Mouse (Mus musculus): ENCODE measurements at regions not wholly inside any gene's neighbourhood (a gene's known extent, or its start where the extent isn't known, plus 50 kb on each side); places are given as distances from the start of the nearest gene placed in this dataset.

- peak; percentile 87 for ATAC-seq (replicated peaks; ENCODE audit: low read depth, poor library complexity, severe bottlenecking)
Observed at GRCm38 (mm10) chr11:117413133-117413532, 71.0 kb upstream of the Gm11733 start.

- ATAC-seq (replicated peaks; ENCODE audit: low read depth, poor library complexity, severe bottlenecking), result no peak
Observed at GRCm38 (mm10) chr11:117413942-117414705, 70.0 kb upstream of the Gm11733 start.

DNA sequence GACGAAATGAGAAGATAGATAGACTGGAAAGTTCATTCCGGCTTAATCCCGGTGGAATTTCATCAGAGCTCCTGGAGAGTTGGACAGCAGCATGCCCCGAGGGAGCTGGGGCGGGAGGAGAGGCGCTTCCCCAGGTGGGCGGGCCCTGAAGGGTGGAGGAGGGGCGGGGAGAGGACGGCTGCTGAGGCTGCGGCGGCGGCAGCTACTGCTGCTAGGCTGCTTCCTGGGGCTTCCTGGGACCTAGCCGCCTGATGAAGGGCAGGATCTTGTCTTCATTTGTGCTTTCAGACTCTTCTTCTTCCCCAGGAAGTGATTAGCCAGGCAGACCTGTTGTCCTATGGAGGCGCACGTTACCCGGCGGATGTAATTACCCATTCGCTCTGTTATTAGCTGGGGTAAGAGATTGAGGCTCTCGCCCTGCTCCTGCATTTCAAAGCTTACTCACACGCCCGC is 69.3 kb upstream of the Gm11733 start:
- no peak for ATAC-seq (replicated peaks; ENCODE audit: low read depth, poor library complexity, severe bottlenecking)

GRCm38 (mm10) chr11:117415466-117415865 is 68.7 kb upstream of the Gm11733 start:
- no peak for ATAC-seq (replicated peaks; ENCODE audit: low read depth, poor library complexity, severe bottlenecking)

DNA sequence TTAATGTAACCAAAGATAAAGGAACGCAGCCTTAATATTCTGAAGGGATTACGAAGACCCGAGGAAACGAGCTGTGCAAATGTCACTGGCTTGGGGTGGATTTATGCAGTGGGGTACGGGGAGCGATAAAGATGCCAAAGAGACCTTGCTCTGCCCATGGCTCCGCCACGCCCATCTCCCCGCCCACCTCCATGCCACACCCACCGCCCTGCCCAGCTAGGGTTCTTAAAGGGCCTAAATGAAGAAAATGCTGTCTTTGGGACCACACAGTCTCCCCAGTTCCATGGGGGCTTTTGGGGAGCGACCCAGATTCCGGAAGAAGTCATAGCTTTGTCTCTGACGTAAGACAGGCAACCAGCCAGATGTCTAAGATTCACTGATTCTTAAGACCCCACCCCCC is 68.2 kb upstream of the Gm11733 start:
- ATAC-seq (replicated peaks; ENCODE audit: low read depth, poor library complexity, severe bottlenecking), result peak; percentile 50; the same call in 1 of the 2 replicates

- ATAC-seq (replicated peaks; ENCODE audit: low read depth, poor library complexity, severe bottlenecking), result no peak
Observed at GRCm38 (mm10) chr11:117416984-117417670, 67.0 kb upstream of the Gm11733 start.

- no peak for ATAC-seq (replicated peaks; ENCODE audit: low read depth, poor library complexity, severe bottlenecking)
Observed at GRCm38 (mm10) chr11:117417959-117418574, 66.1 kb upstream of the Gm11733 start.

- ATAC-seq (replicated peaks; ENCODE audit: low read depth, poor library complexity, severe bottlenecking), result no peak
Observed at GRCm38 (mm10) chr11:117418939-117419338, 65.2 kb upstream of the Gm11733 start.

DNA sequence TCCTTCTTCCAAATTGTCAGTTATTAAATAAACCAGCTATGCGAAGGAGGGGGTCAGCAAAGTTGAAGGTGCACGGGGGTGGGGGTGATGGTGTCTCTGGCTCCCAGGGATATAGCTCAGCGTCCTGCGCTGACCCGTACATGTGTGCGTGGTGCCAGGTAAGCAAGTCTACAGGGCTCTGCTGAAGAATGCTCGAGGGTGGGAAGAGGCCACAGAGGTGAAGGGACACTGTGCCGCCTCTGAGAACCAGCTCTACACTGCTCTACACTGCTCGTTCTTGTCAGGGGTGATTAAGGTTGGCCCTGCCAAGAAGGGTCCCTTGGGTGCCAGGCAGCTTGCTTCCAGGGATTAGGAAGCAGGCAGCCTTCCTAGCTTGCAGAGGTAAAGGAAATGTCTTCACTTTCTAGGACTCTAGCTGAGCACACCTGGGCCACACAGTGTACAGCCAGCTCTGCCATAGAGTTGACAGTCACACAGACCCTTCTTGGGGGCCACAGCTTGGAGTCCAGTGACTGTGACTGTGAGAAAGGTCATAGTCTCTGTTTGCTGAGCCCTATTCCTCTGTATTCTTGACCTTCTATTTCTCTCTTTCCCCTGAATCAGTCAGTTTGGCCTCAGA is 64.7 kb upstream of the Gm11733 start:
- ATAC-seq (replicated peaks; ENCODE audit: low read depth, poor library complexity, severe bottlenecking), result no peak

DNA sequence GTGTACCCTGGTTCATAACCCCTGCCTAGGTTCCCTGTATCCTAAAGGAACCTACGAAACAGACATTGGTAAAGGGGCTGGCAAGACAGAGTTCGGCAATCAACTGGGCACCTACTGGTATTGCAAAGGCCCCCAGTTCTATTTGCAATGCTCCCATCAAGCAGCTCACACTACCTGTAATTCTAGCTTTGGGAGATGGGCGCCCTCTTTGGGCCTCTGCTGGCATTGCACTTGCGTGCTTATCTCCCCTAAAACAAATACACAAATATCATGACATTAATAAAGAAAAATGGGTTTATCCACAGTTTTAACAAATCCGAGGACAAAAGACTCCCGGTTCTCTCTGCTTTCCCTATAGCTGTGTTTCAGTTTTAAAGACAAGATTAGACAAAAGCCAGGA is 61.5 kb upstream of the Gm11733 start:
- ATAC-seq (replicated peaks; ENCODE audit: low read depth, poor library complexity, severe bottlenecking), result no peak

- ATAC-seq (replicated peaks; ENCODE audit: low read depth, poor library complexity, severe bottlenecking), result no peak
Observed at GRCm38 (mm10) chr11:117423422-117423821, 60.7 kb upstream of the Gm11733 start.

GRCm38 (mm10) chr11:117425466-117425865 is 58.7 kb upstream of the Gm11733 start:
- no peak for ATAC-seq (replicated peaks; ENCODE audit: low read depth, poor library complexity, severe bottlenecking)

- ATAC-seq (replicated peaks; ENCODE audit: low read depth, poor library complexity, severe bottlenecking), result peak; percentile 52; the same call in 1 of the 2 replicates
Observed at GRCm38 (mm10) chr11:117425927-117426326, 58.2 kb upstream of the Gm11733 start.

DNA sequence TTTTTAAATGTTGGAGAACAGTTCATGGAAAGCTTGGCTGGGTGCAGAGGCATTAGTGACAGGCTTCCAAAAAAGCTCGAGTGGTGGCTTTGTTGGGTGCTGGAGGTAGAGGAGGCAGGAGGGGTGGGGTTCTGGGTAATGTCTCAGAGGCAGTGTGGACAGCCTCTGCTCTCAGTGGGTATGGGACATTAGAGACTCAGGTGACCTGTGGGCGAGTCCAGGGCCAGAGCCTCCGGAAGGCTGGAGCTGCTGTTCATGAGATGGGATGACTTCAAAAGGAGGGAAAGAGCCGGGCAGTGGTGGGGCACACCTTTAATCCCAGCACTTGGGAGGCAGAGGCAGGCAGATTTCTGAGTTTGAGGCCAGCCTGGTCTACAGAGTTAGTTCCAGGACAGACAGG is 57.5 kb upstream of the Gm11733 start:
- ATAC-seq (replicated peaks; ENCODE audit: low read depth, poor library complexity, severe bottlenecking), result no peak

DNA sequence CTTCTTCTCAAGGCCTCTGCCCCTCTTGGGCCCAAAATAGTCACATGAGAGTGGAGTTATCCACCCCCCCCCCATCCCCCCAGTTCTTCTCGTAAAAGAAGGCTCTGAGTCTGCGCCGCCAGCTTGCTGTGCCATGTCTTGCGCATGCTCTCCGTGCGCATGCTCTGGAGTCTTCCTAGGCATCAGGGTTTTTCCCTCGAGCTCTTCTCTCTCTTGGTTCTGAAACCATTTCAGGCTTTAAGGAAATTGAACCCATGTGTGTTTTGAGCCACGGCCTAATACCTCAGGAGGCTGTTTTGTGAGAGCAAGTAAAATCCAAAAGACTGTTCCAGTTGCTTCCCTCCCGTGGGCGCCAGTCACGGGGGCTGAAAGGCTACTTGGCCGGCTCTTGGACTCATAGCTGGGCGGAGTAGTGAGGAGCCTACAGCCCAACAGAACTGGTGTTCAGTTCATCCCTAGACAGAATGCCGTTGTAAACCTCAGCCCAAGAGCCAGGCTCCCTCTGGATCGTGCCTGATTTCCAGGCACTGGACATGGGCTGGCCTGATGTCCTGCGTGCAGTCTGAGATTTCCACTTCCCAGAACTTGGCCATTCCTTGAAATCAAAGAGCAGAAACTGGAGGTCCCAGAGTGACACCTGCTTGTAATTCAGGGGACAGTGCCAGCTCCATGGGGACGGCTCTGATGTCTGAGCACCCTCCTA is 56.2 kb upstream of the Gm11733 start:
- no peak for ATAC-seq (replicated peaks; ENCODE audit: low read depth, poor library complexity, severe bottlenecking)

DNA sequence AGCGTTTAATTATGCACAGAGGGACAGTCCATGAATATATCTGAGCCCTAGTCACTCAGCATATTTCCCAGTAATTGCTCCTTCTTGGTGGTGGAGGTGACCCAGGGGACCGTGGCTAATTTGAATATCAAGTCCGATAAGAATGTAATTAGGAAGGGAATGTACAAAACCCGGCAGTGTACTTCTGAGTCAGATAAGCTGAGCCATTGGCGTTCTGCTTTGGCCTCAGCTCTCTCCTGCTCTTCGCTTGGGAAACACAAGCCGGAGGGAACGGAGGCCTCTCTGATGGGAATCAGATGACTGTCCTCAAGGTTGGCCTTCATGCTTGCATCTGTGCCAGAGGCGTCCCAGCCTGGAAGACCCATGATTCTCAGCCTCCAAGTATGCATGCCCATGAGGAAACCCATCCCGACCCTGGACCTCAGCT is 54.8 kb upstream of the Gm11733 start:
- ATAC-seq (replicated peaks; ENCODE audit: low read depth, poor library complexity, severe bottlenecking), result no peak

GRCm38 (mm10) chr11:117429894-117430293 is 54.3 kb upstream of the Gm11733 start:
- no peak for ATAC-seq (replicated peaks; ENCODE audit: low read depth, poor library complexity, severe bottlenecking)

DNA sequence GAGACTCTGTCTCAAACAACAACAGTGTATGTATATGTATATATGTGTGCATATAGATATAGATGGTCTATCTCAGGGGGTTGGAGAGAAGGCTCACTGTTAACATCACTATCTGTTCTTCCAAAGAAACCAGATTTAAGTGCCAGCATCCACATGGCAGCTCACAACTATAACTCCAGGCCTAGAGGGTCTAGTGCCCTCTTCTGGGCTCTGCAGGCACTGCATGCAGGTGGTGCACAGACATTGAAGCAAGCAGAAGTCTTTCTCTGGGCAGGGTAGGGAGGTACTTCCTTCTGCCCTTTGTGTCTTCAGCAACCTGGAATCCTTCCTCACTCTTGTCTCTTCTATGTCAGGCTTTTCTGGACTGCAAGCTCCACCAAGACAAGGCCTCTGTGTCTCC is 50.1 kb upstream of the Gm11733 start:
- ATAC-seq (replicated peaks; ENCODE audit: low read depth, poor library complexity, severe bottlenecking), result no peak

All from common myeloid progenitor, adult 5-6 weeks (primary cell).